Mouse (Mus musculus) megakaryocyte, embryonic 14.5 days (primary cell): ENCODE measurements around the gene Angel1. TPM values are rescaled to one million over a fixed set of nuclear protein-coding genes. Genes with fewer than 3 reads are reported as not detected.
A peak's percentile ranks its signal among the peaks of the same experiment; 100 is the strongest.

Source experiments
- H3K27me3 ChIP-seq: replicated peaks from 2 replicates; pipeline ENCODE3; 2012; ENCODE audit warnings: inconsistent platforms
- H3K36me3 ChIP-seq: replicated peaks from 2 replicates; pipeline ENCODE3; 2012; ENCODE audit warnings: low read length, inconsistent platforms, mixed read lengths
- H3K4me1 ChIP-seq: 2 replicates; pipeline ENCODE4 v1.6.1; 2012; ENCODE audit warnings: inconsistent platforms
- H3K4me3 ChIP-seq: replicated peaks from 2 replicates; pipeline ENCODE3; 2012; ENCODE audit warnings: moderate library complexity, mild to moderate bottlenecking, inconsistent platforms
- H3K9me3 ChIP-seq: 2 replicates; pipeline ENCODE4 v1.6.1; 2012; ENCODE audit warnings: inconsistent platforms
- FLI1 ChIP-seq: IDR thresholded peaks from 2 replicates; pipeline ENCODE4 v1.6.1; 2012; ENCODE audit warnings: low read length, inconsistent platforms, mixed read lengths
- GATA1 ChIP-seq: IDR thresholded peaks from 3 replicates; pipeline ENCODE4 v1.6.1; 2012; ENCODE audit warnings: mixed read lengths, low read length, inconsistent platforms, borderline replicate concordance
- polyA plus RNA-seq: library from polyadenylated mRNA; stranded (reverse); fragments of >175 nt; gene quantifications from 2 replicates; pipeline ENCODE4 v1.2.3, GENCODE M21; 2012; ENCODE audit warnings: low replicate concordance; ENCODE audit not compliant: insufficient read depth

The Angel1 gene
- polyA plus RNA-seq, 1 experiment = 1.2 TPM

DNA sequence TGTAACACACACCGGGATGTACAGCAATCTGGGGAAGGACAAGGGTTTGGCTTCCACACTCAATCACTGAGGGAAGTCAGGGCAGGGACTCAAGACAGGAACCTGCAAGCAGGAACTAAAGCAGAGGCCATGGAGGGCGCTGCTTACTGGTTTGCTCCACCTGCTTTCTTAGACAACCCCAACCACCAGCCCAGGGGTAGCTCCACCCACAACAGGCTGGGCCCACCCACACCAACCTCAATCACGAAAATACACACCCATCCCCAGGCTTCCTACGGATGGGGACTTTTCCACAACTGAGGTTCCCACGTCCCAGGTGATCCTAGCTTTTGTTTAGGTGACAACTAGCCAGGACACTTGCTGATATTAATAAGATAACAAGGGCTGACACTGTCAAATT, 20.4 kb downstream of the Angel1 start:
- Histone ChIP-seq H3K4me1 (peaks cover 55% of the 10 kb centered on the region), H3K27me3 (no peaks in the 10 kb centered on the region), H3K9me3 (no peaks in the 10 kb centered on the region), H3K36me3 (peaks cover 38% of the 10 kb centered on the region), H3K4me3 (no peak overlapping the region)
- TF ChIP-seq FLI1 (no peak), GATA1 (no peak)

DNA sequence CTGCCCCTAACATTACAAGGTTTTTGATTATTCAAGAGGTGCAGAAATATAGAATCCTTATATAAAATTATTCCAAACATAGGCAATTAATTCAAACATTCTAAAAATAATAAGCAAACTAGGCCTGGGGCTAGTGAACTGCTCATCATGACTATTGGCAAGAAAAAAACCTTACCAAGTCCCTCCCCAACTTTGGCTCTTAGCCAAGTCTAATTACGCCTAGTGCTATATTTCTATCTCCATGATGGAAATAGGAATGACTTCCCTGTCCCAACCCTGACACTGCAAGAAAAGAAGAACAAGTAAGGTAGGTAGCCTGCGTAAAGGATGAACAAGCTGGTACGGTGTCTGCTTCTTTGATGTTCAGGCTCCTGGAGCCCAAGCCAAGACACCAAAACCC, 23.6 kb downstream of the Angel1 start:
- Histone ChIP-seq H3K27me3 (no peaks in the 10 kb centered on the region), H3K4me3 (no peak overlapping the region), H3K9me3 (no peaks in the 10 kb centered on the region), H3K4me1 (peaks cover 80% of the 10 kb centered on the region), H3K36me3 (peaks cover 58% of the 10 kb centered on the region)
- TF ChIP-seq GATA1 = no peak
- no peak for TF ChIP-seq FLI1

DNA sequence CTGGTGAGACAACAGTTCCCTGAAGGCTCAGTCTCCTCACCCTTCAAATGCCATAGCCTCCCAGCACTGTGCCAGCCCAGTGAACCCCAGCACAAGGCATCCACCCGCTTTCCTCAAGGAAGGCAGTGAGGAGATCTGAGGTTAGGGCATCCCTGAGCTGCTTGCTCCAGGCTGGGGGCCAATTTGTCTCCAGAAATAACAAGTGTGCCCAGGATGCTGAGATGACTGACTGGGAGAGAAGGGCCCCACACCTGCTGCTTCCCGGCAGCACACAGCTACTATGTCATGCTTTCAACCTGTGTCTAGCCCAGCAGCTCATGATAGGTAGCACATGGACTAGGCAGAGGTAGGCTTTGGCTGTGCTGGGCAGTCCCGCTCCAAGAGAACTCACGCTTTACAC, 24.8 kb downstream of the Angel1 start:
- H3K27me3 ChIP-seq = no peaks in the 10 kb centered on the region
- no peak for TF ChIP-seq FLI1
- no peak for TF ChIP-seq GATA1
- H3K9me3 ChIP-seq = no peaks in the 10 kb centered on the region
- H3K4me3 ChIP-seq = no peak overlapping the region
- peaks cover 62% of the 10 kb centered on the region for H3K36me3 ChIP-seq
- peaks cover 87% of the 10 kb centered on the region for H3K4me1 ChIP-seq

DNA sequence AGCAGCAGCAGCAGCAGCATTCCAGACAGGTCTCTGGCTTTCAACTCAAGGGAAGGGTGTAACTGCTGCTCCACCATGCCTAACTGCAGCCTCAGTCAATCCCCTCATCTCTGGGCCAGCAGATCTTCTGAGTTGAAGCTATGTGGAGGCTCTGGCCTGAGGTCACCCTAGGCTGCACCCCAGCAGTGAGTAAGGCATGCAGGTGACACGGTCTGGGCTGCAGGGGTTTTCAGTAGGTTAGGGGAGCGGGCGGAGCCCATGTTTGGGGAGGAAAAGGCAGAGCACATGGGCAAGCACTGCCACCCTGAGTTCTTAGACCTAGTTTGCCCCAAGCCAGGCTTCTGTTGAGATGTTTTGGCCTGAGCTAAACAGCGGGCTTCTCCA, 25.3 kb downstream of the Angel1 start:
- no peak overlapping the region for H3K4me3 ChIP-seq
- peaks cover 87% of the 10 kb centered on the region for H3K4me1 ChIP-seq
- H3K27me3 ChIP-seq = no peaks in the 10 kb centered on the region
- TF ChIP-seq FLI1 (no peak), GATA1 (no peak)
- H3K9me3 ChIP-seq = no peaks in the 10 kb centered on the region
- H3K36me3 ChIP-seq = peaks cover 67% of the 10 kb centered on the region

DNA sequence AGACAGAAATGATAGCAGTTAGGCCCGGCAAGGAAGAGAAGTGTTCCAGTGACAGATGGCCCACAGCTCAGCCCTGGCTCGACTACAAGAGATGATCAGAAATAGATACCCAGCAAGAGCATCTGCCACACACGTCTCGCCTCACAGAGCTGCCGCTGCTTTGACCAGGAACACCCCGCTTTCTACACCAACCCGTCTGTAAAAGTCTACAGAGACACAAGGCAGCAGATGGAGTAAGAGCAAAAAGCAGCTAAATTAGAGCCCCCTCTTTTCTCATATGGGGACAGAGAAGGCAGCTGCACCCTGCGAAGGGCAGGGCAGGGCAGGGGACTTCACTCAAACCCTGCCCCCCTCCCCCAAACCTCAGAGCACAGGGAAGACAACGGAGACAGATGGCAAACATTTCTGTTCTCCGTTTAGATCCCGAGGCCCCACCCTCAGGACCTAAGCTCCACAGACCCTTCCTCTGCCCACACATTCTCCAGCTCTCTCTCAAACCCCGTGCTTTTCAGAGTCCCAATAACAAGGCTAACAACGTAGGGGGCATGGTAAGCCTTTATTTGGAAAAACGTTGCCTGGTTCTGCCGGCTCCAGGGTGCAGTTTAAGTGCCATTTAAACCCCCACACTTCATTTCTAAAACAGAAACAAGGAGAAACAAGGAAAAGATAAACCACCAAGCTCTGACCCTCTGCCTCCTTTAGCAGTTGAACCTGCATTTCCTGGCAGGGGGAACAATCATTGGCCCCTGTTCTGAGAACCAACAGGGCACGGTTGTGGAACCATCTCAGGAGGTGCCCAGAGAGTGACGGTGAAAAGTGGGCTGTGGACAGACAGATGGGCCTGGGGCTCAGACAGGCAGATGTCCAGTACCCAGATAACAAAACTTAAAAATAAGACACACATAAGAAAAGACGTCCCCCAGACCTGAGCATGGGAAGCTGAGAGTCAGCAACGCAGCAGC, 26.0 kb downstream of the Angel1 start:
- Histone ChIP-seq H3K4me1 (peaks cover 90% of the 10 kb centered on the region), H3K9me3 (no peaks in the 10 kb centered on the region), H3K36me3 (peaks cover 72% of the 10 kb centered on the region), H3K27me3 (no peaks in the 10 kb centered on the region), H3K4me3 (no peak overlapping the region)
- TF ChIP-seq GATA1 (no peak), FLI1 (no peak)

DNA sequence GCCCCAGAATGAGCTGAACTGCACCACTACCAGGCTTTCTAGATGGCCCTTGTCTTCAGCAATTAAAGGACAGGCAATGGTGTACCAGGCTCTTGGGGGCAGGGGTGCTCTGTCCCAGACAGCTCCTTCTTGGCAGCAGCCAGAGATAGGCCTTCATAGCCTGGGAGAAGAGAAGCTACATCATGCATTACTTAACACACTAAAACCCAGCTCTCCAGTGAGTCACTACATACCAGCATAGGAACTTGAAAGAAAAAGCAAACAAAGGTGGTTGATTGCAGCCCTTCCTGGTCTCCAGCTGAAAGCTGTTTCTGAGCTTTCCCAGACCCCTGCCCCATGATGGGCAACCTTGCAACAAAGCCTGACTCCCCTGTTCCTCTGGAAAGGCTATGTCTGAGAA, 27.7 kb downstream of the Angel1 start:
- TF ChIP-seq FLI1 = no peak
- no peak for TF ChIP-seq GATA1
- peaks cover 95% of the 10 kb centered on the region for H3K4me1 ChIP-seq
- no peak overlapping the region for H3K4me3 ChIP-seq
- peaks cover 70% of the 10 kb centered on the region for H3K36me3 ChIP-seq
- no peaks in the 10 kb centered on the region for H3K27me3 ChIP-seq
- H3K9me3 ChIP-seq = no peaks in the 10 kb centered on the region

DNA sequence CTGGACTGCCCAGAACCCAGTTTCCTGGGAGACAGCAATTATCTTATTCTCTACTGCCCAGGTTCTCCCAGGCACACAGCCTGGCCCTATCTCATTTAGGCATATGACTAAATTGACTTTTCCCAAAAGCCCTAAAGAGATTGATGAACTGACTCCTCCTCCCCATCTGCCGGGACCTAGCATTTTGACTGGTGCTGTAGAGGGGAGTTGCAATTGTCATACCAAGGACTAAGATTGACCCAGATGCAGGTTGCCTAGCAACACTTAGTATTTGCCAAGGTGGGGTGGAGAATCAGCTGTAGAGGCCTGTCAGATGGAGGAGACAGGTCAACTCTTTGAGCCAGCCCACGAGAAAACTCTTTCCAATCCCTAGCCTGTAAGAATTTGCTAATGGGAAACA, 28.3 kb downstream of the Angel1 start:
- peaks cover 67% of the 10 kb centered on the region for H3K36me3 ChIP-seq
- H3K9me3 ChIP-seq = no peaks in the 10 kb centered on the region
- peaks cover 95% of the 10 kb centered on the region for H3K4me1 ChIP-seq
- TF ChIP-seq GATA1 (no peak), FLI1 (no peak)
- H3K27me3 ChIP-seq = no peaks in the 10 kb centered on the region
- H3K4me3 ChIP-seq = no peak overlapping the region

DNA sequence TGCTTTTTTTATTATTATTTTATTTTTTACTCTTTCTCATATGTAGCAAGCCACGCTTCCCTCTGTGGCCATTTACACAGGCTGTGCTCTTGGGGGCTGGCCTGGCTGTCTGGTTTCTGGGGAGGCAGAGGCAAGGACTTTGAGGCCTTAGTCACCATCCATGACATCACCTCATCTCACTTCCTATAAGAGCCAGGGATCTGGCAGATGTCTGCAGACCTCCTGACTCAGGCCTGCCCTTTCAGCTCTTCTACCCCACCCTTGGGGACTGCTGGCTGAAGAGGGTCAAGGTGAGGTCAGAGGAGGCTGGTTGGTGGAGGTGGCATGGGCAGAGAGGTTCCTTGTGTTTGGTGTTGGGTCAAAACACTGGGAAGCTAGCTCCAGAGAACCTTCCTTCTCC, 31.8 kb downstream of the Angel1 start:
- Histone ChIP-seq H3K27me3 (no peaks in the 10 kb centered on the region), H3K9me3 (no peaks in the 10 kb centered on the region), H3K36me3 (peaks cover 84% of the 10 kb centered on the region), H3K4me1 (peaks cover 100% of the 10 kb centered on the region), H3K4me3 (peak overlapping the region; percentile 38)
- no peak for TF ChIP-seq FLI1
- TF ChIP-seq GATA1 = no peak

DNA sequence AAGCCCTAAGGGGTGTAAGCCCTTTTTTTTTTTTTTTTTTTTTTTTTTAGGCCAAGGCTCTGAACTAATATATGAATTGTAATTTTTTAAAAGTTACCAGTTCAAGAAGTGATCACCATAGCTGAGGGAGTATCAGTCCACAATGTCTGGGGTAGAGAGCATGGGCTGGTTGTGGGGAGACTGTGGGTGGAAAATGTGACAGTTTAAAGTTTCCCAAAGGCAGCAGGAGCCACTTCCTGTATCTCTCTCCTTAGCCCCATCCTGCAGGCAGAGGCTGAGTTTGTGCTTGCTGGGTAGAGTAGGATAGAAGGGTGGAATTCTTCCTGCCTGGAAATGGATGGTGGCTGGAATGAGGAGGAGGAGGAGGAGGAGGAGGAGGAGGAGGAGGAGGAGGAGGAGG, 32.9 kb downstream of the Angel1 start:
- Histone ChIP-seq H3K27me3 (no peaks in the 10 kb centered on the region), H3K36me3 (peaks cover 84% of the 10 kb centered on the region), H3K9me3 (no peaks in the 10 kb centered on the region), H3K4me3 (peak overlapping the region; percentile 14), H3K4me1 (peaks cover 100% of the 10 kb centered on the region)
- no peak for TF ChIP-seq GATA1
- no peak for TF ChIP-seq FLI1

DNA sequence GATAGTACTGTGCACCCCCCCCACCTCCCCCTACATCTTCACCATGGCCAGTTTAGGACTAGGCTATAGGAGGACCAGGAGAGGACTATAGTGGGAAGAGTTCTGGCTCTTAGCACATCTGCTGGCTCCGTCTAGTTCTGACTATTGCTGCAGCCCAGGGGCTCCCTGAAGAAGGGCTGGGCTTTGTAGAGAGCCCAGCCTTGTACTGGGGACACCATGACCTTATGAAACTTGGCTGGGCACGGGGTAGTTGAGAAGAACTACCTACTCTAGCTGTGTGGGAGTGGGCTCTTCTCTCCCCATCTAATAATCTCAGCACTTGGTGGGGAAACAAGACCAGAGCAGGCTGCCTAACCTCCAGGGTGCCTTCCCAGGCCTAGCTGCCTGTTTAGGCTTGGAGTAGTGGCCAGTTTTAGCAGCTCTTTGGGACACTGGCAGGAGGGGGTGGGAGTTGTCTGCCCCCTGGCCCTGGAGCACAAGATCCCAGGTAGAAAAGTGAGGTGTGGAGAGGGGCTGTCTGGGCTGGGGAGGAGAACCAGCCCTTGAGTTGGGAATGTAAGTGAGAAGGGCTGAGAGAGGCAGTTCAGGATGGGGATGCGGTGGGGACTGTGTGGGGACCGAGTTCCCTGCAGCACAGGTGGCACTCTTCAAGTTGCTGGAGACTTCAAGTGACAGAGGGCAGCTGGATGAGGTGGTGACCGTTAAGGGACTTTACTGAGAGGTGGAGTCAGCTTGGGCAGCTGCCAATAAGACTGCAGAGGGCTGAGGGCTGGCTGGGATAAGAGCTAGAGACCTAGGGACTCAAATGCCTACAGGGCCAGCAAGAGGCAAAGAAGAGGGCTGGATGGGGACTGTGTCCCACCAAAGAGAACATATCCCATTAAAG, 33.5 kb downstream of the Angel1 start:
- Histone ChIP-seq H3K9me3 (no peaks in the 10 kb centered on the region), H3K27me3 (no peaks in the 10 kb centered on the region), H3K36me3 (peaks cover 84% of the 10 kb centered on the region), H3K4me1 (peaks cover 100% of the 10 kb centered on the region), H3K4me3 (peak overlapping the region; percentile 10)
- no peak for TF ChIP-seq FLI1
- no peak for TF ChIP-seq GATA1
